Mouse (Mus musculus) left cerebral cortex, postnatal 25 days (tissue): ENCODE results near the gene Olfr329-ps. TPM values are rescaled to one million over a fixed set of nuclear protein-coding genes. Genes with fewer than 3 reads are reported as not detected.
A peak's percentile ranks its signal among the peaks of the same experiment; 100 is the strongest.
"Not testable (repeated sequence)": the region's sequence is repeated elsewhere in the genome, so short reads cannot be mapped to it uniquely, and the experiment has no call there.

Experiments used
- DNase-seq, 2 experiments: peaks; one replicate each; pipeline ENCODE4 v3.0.0; 2022; ENCODE audit warnings: low spot score in 2 of 2, mixed read lengths in 1 of 2
- intact Hi-C: fragments of 180-260 bp; cut with DNase I; formaldehyde crosslinking; loops from one replicate; pipeline ENCODE4 v1.15.1; 2025
- total RNA-seq, 2 experiments: library from RNA; stranded (reverse); gene quantifications; 2 replicates each; pipeline ENCODE4 v1.2.3; 2021

The Olfr329-ps gene
- total RNA-seq = not detected

DNA sequence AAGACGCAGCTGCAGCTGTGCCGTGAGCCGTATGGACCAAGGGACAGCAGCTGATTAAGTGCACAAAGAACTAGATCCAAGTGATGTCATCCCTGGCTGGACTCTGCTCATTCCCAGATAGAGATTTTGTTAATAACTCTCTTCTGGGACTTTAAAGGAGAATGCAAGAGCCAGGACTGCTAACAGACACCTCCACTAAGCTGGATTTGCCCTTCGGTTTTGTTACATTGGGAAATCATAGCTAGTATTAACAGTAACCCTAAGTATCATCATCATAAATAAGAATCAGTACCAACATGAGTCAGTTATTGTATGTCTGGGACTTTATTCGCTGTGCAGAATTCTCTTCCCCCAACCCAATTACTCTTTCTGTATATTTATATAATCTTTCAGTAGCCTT lies at the start of gene Olfr329-ps:
Gene Olfr329-ps, minus strand, starts transcription at position 101 of the 400 bp plus-strand sequence.
- no peak for DNase-seq
- intact Hi-C loops = no loop called here

DNA sequence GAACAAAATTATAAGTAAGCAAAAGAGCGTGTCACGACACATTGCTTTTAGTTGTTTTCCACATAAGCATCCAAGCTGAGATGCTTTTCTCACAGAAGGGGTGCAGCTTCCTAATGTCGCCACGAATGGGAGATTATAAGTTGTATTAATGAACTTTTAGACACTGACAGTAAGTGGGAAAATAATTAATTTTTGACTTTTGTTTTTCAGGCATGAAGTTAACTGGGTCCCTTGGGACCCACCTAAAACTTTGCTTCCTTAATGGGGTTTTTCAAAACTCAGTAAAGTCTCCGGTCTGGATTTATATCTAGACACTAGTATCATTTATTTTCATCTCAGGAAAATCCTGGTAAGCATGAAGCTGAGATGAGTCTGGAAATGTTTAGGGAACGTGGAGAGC lies 48.6 kb upstream of the Olfr329-ps start, which contains the start of gene Olfr324:
Gene Olfr324, plus strand, starts transcription at position 301 of the 400 bp plus-strand sequence.
- intact Hi-C loops = no loop called here
- DNase-seq = no peak

DNA sequence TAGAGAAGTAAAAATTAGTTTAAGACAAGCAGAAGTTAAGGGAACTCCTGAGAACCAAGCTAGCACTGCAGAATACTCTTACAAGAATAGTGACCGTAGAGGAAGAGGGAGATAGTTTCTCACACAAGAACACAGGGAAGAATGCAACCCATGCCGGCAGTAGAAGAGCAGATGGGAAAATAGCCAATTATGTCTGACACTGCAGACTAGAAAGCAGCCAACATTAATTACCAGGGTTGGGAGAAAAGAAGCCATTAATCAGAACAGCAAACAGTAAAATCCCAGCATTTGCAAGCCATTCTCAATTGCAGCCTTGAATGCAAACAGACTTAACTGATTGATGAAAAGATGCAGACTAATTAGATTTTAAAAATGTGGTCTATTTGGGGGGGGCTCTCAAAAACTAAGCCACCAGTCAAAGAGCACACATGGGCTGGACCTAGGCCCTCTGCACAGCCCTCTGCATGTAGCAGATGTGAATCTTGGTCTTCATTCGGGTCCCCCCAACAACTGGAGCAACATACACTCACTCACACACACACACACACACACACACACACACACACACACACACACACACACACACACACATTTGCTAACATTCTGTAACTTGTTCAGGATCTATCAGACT lies 42.5 kb upstream of the Olfr329-ps start:
- intact Hi-C loops = loop anchor here (2.0 kb wide), 1 partner anchor 186 kb away; no protein-coding TSS in a partner anchor
- DNase-seq = no peak

DNA sequence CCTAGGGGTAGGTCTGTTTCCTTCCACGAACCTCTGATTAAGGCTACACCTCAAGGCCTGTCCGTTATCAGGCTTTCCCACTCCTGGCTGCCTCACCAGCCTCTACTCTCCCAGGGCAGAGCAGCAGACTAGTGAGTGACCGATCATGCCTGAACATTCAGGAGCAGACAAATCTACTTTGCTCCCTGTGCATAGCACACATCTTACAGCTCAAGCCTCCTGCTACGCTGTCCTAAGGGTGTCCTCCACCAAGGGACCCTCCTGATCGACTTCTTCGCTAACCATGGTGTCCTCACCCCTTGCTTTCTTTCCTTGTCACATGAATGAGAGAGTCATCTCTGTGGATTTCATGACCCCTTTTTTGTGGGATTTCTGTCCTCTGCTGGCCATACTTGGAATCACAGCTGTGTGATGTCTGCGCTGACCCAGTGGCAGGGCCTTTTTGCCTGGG lies 41.7 kb upstream of the Olfr329-ps start:
- intact Hi-C loops = loop anchor here (2.0 kb wide), 1 partner anchor 185 kb away; no protein-coding TSS in a partner anchor
- DNase-seq = peak; percentile 4 to 7

DNA sequence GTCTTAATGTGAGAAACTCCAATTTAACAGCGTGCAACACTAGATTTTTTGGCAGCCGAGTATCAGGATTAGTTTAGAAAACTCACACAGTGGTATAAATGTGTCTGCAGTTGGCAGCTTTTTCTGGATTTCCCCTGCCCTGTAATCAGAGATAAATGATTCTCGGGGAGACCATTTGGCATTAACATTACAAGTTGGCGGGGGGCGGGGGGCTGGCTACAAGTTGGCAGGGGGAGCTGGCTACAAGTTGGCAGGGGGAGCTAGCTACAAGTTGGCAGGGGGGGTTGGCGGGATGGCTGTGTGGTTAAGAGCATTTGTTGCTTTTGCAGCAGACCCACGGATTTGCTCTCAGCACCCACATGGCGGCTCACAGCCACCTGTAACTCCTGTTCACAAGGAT lies 32.4 kb upstream of the Olfr329-ps start:
- intact Hi-C loops = no loop called here
- peak; percentile 9 to 49 for DNase-seq

DNA sequence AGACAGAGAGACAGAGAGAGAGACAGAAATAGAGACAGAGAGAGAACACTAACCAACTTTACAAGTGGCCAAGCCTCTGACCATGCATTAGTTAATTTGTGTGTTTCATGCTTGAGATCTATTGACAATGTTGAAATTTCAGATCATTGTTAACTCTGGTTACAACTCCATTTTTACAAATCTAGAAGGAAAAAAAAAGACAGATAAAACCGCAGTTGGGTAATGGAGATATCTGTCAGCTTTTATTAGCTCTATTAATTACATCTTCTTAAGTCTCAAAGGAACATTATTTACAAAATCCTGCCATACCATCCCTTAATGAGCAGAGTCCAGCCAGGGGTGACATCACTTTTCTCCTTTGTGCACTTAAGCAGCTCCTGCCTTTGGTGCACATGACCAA lies 31.2 kb upstream of the Olfr329-ps start, which contains the start of gene Olfr325:
Gene Olfr325, plus strand, starts transcription at position 301 of the 400 bp plus-strand sequence.
- intact Hi-C loops = no loop called here
- DNase-seq = no peak

DNA sequence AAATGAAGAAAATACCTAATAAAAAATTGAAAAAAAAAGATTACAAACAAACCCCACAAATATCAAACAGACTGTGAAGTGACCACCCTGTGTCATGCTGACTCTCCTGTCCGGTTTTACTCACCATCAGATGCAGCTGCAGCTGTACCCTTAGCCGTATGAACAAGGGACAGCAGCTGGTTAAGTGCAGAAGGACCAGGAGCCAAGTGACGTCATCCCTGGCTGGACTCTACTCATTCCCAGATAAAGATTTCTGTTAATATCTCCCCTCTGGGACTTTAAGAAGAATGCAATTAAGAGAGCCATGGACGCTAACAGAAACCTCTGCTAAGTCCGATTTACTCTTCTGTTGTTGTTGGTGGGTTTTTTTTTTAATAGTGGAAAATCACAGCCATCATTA lies 24.2 kb upstream of the Olfr329-ps start, which contains the start of gene Olfr224:
Gene Olfr224, minus strand, starts transcription at position 149 of the 400 bp plus-strand sequence.
- no peak for DNase-seq

DNA sequence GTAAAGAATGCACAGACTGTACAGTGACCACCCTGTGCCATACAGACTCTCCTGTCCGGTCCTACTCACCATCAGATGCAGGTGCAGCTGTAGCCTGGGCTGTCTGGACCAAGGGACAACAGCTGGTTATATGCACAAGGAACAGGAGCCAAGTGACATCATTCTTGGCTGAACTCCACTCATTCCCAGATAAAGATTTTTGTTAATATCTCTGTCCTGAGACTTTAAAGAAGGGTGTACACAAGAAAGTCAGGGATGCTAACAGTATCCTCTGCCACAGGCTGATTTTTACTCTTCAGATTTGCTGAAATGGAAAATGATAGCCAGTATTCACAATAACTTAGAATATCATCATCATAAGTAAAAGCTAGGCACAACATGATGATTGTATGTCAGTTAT lies 9.3 kb upstream of the Olfr329-ps start, which contains the start of gene Olfr328:
Gene Olfr328, minus strand, starts transcription at position 101 of the 400 bp plus-strand sequence.
- no peak for DNase-seq
- intact Hi-C loops = no loop called here

More for the DNA sequence above, 24.2 kb upstream of the Olfr329-ps start, which contains the start of gene Olfr224:
- intact Hi-C loops = no loop called here

DNA sequence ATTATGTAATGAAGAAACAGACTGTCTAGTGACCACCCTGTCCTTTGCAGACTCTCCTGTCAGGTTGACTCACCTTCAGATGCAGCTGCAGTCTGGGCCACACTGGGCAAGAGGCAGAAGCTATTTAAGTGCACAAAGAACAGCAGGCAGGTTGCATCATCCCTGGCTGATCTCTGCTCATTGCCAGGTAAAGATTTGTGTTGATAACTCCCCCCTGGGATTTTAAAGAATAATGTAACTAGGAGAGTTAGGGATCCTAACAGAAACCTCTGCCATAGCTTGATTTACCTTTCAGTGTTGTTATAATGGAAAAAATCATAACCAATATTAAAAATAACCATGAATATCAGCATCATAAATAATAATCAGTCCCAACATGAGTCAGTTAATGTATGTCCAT lies 11.5 kb downstream of the Olfr329-ps start, which contains the start of gene Olfr330:
Gene Olfr330, minus strand, starts transcription at position 101 of the 400 bp plus-strand sequence.
- DNase-seq, intact Hi-C loops: not testable (repeated sequence)

DNA sequence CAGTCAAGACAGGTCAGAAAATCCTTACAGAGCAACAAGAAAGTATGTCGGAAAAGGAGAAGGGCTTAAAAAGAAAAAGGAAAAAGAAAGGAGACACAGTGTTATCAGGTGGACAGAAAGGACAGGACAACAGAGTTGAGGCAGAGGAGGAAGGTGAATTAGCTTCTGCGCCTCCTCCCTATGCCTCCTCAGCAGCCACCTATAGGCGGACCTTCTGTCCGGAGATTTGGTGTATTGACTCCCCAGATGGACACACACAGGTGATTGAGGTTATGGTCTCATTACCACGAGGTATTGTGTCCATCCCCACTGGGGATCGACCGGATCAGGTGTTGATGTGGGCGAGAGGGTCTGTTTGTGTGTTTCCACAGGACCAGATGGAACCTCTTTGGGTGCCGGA lies 26.5 kb downstream of the Olfr329-ps start:
- intact Hi-C loops = not testable (repeated sequence)

DNA sequence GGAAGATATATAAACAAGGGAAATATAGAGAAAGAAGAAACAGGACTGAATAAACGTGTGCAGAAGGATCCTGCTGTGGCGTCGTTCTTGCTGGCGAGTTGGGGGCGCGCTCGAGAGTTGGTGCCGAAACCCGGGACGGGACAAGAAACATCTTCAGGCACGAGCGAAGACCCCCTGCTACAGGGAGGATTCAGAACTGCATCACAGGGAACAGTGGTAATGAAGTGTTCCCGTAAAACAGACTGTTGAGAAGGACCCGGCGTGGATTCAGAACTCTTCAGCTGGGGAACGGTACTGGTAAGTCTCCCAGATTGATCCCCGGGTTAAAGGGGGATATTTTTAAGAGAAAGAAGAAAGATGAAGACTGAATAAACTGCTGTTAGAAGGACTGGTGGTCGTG lies 27.3 kb downstream of the Olfr329-ps start:
- intact Hi-C loops = not testable (repeated sequence)
- peak; percentile 59 to 62 for DNase-seq

More for the DNA sequence above, 26.5 kb downstream of the Olfr329-ps start:
- peak; percentile 5 to 6 for DNase-seq

DNA sequence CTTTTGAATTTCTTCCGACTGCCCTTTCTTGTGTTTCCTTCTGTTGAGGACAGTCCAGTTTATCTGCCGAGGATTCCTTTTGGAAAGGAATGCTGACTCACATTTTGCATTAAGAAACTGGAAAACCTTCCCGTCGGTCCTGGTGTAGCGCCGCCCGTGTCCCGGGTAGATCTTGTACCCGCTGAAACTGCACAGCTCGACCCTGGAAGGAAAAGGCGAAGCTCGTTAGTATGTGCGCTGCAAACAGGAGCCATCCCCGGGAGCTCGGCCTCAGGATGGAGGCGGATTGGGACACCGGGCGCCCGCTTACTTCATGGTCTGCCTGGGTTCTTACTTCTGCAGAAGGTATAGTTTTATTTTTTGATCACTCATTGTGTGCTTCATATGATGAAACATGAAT lies 37.2 kb downstream of the Olfr329-ps start:
- DNase-seq, intact Hi-C loops: not testable (repeated sequence)

DNA sequence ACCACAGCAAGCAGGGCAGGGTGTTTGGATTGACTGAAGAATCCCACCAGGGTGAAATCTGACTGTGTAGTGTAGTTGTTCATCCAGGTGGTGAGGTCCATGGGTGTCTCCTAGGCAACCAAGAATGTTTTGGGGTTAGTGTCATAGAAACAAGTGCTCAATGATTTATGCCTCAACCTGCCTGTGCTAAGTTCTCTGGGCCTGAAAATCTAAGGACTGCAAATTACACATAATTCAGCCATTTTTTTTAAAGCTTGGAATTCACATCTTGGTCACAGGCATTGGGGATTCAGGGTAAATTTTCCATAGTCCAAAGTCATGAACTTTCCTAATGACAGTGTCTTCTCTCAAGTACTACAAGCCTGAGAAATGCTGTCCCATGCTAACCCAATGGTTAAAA lies 43.8 kb downstream of the Olfr329-ps start, which contains the start of gene Olfr331:
Gene Olfr331, minus strand, starts transcription at position 101 of the 400 bp plus-strand sequence.
- intact Hi-C loops, DNase-seq: not testable (repeated sequence)

DNA sequence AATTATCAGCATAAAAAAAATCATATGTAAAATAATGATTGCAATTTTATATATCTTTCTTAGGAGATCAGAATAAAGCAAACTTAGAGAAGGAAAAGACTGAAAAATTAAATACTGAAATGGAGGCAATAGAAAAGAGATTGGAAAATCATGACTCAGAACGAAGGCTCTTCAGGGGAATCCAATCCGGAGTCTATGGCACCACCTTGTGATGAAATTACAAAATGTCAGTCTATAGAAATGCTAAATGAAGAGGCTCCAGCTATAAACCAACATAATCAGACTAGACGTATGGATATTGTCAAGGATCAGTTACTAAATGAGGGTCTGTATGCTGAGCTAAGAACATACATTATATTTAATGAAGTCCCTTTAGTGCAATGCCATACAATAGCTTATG lies 46.9 kb downstream of the Olfr329-ps start:
- intact Hi-C loops = loop anchor here (2.0 to 10.0 kb wide), 3 partner anchors 94 to 322 kb away; no protein-coding TSS in a partner anchor

DNA sequence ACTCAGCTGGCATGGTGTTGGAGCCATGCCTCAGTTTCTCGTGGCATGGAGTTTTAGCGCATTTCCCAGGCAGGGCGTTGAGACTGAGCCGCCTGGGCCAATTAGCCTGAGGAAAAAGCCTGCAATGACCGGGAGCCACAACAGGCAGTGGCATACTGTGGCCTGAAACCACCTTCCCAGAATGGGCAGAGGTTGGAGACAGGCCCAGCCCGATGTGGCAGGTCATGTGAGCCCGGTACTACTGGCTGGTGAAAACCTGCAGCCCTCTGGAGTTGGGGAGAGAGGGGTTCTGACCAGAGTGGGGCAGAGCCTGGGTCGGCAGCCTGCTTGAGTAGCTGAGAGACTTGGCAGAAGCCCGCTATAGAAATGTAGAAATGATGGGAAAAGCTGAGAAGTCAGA lies 47.5 kb downstream of the Olfr329-ps start:
- intact Hi-C loops = loop anchor here (2.0 to 10.0 kb wide), 3 partner anchors 94 to 321 kb away; no protein-coding TSS in a partner anchor
- no peak for DNase-seq

More for the DNA sequence above, 46.9 kb downstream of the Olfr329-ps start:
- peak; percentile 10 to 21 for DNase-seq

DNA sequence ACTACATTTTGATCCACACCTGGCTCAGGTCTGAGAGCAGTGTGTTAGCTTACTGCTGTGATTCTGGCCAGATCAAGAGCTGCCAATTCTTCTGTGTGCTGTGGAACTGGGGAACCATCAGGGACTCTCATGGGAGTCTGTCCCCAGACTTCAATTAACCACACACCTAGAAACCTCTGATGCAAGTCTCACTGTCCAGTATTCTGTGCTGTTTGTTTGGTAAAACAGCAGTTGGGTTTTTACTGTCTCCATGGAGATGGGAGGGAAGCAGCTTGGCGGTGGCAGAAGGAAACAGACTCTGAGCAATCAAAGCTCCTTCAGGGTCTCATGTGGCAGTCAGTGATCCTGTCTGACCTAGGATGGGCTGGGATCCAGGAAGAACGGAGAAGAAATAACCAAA lies 53.8 kb downstream of the Olfr329-ps start, which contains the start of gene Olfr332:
Gene Olfr332, minus strand, starts transcription at position 101 of the 400 bp plus-strand sequence.
- intact Hi-C loops = loop anchor here (10.0 kb wide), 1 partner anchor 88 kb away; no protein-coding TSS in a partner anchor
- DNase-seq = no peak
